Mouse (Mus musculus) liver, embryonic 14.5 days (tissue): Measurements from ENCODE around the gene Npas3.

Experiments used
- CTCF ChIP-seq: IDR thresholded peaks from 2 replicates; pipeline ENCODE4 v1.5.1; 2016; ENCODE audit warnings: antibody characterized with exemption, low read depth, control low read depth
- EP300 ChIP-seq: IDR thresholded peaks from 2 replicates; pipeline ENCODE4 v1.6.1; 2016; ENCODE audit warnings: antibody characterized with exemption, low read depth

GRCm38 (mm10) chr12:53248796-53249195 lies 319 bp downstream of the Npas3 start:
- no peak for TF ChIP-seq CTCF
- no peak for TF ChIP-seq EP300
